Mouse (Mus musculus) intestine, embryonic 14.5 days (tissue): ENCODE measurements at regions not wholly inside any gene's neighbourhood (a gene's known extent, or its start where the extent isn't known, plus 50 kb on each side); places are given as distances from the start of the nearest gene placed in this dataset.

Experiments
- ATAC-seq: fragments of 200-750 bp; cut with Nextera tagmentation; replicated peaks from 2 replicates; pipeline ENCODE4 v1.8.0; 2017; ENCODE audit warnings: low read depth, moderate number of reproducible peaks, moderate TSS enrichment, moderate library complexity; ENCODE audit not compliant: low FRiP score, low TSS enrichment
- DNase-seq: peaks from one replicate; pipeline ENCODE4 v3.0.0-alpha.2; 2018; ENCODE audit warnings: low spot score
- H3K27ac ChIP-seq: fragments of 300-500 bp; sonication (generic); 2 replicates; pipeline ENCODE4 v1.5.1; 2014; ENCODE audit warnings: low read depth, mild to moderate bottlenecking, control low read depth
- H3K27me3 ChIP-seq: fragments of 300-500 bp; sonication (generic); replicated peaks from 2 replicates; pipeline ENCODE4 v1.6.1; 2014; ENCODE audit warnings: low read length, control low read depth; ENCODE audit not compliant: control insufficient read depth, insufficient read depth
- H3K36me3 ChIP-seq: fragments of 300-500 bp; sonication (generic); 2 replicates; pipeline ENCODE4 v1.6.1; 2014; ENCODE audit warnings: low read length, control low read depth; ENCODE audit not compliant: control insufficient read depth, insufficient read depth
- H3K4me1 ChIP-seq: fragments of 300-500 bp; sonication (generic); replicated peaks from 2 replicates; pipeline ENCODE4 v1.6.1; 2014; ENCODE audit warnings: low read length, control low read depth, mixed read lengths; ENCODE audit not compliant: control insufficient read depth, insufficient read depth
- H3K4me2 ChIP-seq: fragments of 300-500 bp; sonication (generic); 2 replicates; pipeline ENCODE4 v1.6.1; 2014; ENCODE audit warnings: low read length
- H3K4me3 ChIP-seq: fragments of 300-500 bp; sonication (generic); 2 replicates; pipeline ENCODE4 v1.5.1; 2014; ENCODE audit warnings: low read depth, low read length, control low read depth, mixed read lengths
- H3K9ac ChIP-seq: fragments of 300-500 bp; sonication (generic); 2 replicates; pipeline ENCODE4 v1.6.1; 2014; ENCODE audit warnings: mild to moderate bottlenecking, low read length
- H3K9me3 ChIP-seq: fragments of 300-500 bp; sonication (generic); 2 replicates; pipeline ENCODE4 v1.6.1; 2016; ENCODE audit warnings: low read length, control low read depth; ENCODE audit not compliant: control insufficient read depth
- WGBS: fragments of 180-500 bp; shearing (Covaris S2); extraction: QIAGEN DNeasy Blood & Tissue Kit; methylation state at CpG from one replicate; pipeline ENCODE4 v1.1.7; 2014; 5-methylcytosine and 5-hydroxymethylcytosine counted together

DNA sequence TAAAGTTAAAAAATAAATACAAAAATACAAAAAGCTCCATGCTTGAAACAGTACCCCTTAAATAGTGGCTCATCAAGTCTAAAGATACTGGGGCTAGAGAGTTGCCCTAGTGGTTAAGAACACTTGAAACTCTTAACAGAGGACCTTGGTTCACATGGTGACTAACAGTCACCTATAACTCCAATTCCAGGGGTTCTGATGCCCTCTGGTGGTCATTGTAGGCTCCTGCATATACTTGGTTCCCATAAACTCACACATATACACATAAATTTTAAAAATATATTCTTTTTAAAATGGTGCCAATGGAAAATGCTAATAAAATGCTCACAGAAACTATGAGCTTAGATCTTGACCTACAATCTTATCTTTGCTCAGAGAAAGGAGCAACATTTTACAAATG is 286.4 kb downstream of the Pdcd6ip start:
- Histone ChIP-seq H3K4me1 (no peaks in the 10 kb centered on the region), H3K4me3 (no peak overlapping the region), H3K27me3 (no peaks in the 10 kb centered on the region), H3K9me3 (0 out of 2 replicates have a peak, but pooled peaks cover 3% of the 10 kb centered on the region), H3K27ac (no peak overlapping the region), H3K9ac (no peak overlapping the region), H3K4me2 (no peak overlapping the region), H3K36me3 (no peaks in the 10 kb centered on the region)
- no peak for DNase-seq
- no peak for ATAC-seq

DNA sequence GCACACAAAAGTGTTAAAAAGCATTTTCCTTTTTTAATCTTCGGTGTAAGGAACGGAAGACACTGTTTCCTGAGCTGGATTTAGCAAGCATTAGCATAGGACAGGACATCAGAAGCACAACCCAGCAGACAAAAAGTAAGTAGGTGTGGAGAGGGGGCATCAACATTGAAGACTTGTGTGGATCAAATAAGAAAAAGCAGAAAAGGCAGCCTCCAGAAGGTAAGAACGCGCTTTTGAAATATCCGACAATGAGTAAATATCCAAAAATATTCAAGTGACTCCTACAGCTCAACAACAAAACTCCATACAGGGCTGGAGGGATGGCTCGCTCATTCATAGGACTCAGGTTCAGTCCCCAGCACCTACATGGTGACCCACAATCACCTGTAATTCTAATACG is 286.9 kb downstream of the Pdcd6ip start:
- no peaks in the 10 kb centered on the region for H3K4me1 ChIP-seq
- no peak overlapping the region for H3K4me3 ChIP-seq
- H3K4me2 ChIP-seq = no peak overlapping the region
- DNase-seq = no peak
- 94% methylated on average over 7 of the region's 7 CpGs for WGBS
- no peaks in the 10 kb centered on the region for H3K27me3 ChIP-seq
- no peak overlapping the region for H3K9ac ChIP-seq
- no peak for ATAC-seq
- H3K9me3 ChIP-seq = 0 out of 2 replicates have a peak, but pooled peaks cover 3% of the 10 kb centered on the region
- no peaks in the 10 kb centered on the region for H3K36me3 ChIP-seq
- H3K27ac ChIP-seq = no peak overlapping the region

DNA sequence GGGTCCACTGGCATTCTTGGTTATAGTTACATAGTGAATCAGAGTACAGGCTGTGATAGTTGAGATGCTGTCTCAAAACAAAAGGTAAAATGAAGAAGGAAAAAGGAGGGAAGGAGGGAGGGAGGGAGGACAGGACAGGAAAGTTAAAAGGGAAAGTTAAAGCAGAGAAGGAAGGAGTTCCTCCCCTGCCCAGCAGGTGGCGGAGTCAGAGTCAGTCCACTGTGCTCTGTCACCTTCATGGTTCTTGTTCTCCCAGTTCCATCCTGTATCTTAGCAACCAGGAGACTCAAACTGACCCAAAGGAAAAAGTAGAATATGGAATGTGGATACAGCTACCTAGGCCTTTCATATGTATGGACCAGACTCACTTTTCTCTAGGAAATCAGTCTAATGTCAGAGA is 288.3 kb downstream of the Pdcd6ip start:
- Histone ChIP-seq H3K36me3 (no peaks in the 10 kb centered on the region), H3K4me1 (no peaks in the 10 kb centered on the region), H3K9ac (no peak overlapping the region), H3K27me3 (no peaks in the 10 kb centered on the region), H3K9me3 (0 out of 2 replicates have a peak, but pooled peaks cover 3% of the 10 kb centered on the region), H3K27ac (no peak overlapping the region), H3K4me2 (no peak overlapping the region), H3K4me3 (no peak overlapping the region)
- no peak for DNase-seq
- 93% methylated on average over 1 of the region's 1 CpGs for WGBS
- no peak for ATAC-seq

DNA sequence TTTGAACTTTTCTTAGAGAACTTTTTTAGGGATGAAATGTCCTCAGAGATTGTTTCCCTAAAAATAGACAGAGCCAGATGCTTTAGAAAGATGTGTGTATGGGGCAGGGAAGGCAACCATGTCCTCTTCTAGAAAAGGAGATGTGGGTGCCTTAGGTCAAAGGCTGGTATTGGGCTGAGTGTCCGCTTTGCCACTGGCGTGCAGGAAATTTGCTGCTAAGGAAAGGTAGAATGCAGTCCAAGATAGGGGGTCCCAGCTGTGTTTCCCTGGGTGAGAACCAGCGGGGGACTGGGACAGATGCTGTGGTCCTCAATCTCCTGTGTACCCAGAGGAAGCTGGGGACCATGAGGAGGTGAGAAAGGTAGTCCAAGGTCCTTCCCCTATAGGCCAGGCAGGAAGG is 291.0 kb downstream of the Pdcd6ip start:
- DNase-seq (no peak), ATAC-seq (no peak)
- Histone ChIP-seq H3K27ac (no peak overlapping the region), H3K9ac (no peak overlapping the region), H3K4me3 (no peak overlapping the region), H3K36me3 (no peaks in the 10 kb centered on the region), H3K9me3 (0 out of 2 replicates have a peak, but pooled peaks cover 3% of the 10 kb centered on the region), H3K27me3 (no peaks in the 10 kb centered on the region), H3K4me1 (no peaks in the 10 kb centered on the region), H3K4me2 (no peak overlapping the region)
- 81% methylated on average over 3 of the region's 3 CpGs for WGBS

DNA sequence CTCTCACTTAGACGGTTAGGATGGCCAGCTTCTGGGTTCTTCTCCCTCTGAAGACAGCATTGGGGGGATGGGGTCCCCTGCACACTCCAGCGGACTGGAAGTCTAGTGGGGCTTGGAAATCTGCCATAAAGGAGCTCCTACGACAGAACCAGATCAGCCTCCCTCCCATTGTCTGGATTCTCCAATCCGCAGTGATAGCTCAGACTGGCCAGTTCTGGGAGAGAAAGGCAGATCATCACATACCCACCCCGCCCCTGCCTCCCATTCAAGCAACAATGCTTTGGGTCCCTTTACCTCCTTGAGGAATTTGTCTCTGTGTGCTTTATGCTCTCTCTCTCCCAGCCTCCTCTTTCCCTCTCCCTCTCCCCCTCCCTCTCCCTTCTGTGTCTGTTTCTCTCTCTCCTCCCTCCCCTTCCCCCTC is 292.5 kb downstream of the Pdcd6ip start:
- no peak for ATAC-seq

DNA sequence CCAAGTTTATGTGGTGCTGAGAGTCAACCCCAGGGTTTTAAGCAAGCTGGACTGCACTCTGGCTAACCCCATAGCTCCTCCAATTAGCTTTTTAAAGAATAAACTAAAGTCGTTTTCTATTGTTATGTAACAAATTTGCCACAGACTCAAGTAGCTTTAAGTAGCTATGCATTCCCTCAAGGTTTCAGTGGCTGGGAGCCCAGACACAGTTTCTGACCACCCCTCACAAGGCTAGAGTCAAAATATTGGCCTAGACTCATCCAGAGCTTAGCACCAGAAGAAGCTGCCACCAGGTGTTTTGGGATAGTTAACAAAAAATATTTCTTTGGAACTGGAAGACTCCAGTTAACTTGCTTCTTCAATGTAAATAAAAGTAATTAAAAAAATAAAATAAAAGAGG is 293.4 kb downstream of the Pdcd6ip start:
- Histone ChIP-seq H3K27me3 (no peaks in the 10 kb centered on the region), H3K9ac (no peak overlapping the region), H3K4me1 (no peaks in the 10 kb centered on the region), H3K27ac (no peak overlapping the region), H3K4me2 (no peak overlapping the region), H3K36me3 (no peaks in the 10 kb centered on the region), H3K4me3 (no peak overlapping the region), H3K9me3 (no peaks in the 10 kb centered on the region)
- ATAC-seq (no peak), DNase-seq (no peak)
- WGBS = 67% methylated on average over 1 of the region's 1 CpGs

More for the DNA sequence above, 292.5 kb downstream of the Pdcd6ip start:
- Histone ChIP-seq H3K4me3 (no peak overlapping the region), H3K9me3 (no peaks in the 10 kb centered on the region), H3K27ac (no peak overlapping the region), H3K4me2 (no peak overlapping the region), H3K9ac (no peak overlapping the region), H3K4me1 (no peaks in the 10 kb centered on the region), H3K27me3 (no peaks in the 10 kb centered on the region), H3K36me3 (no peaks in the 10 kb centered on the region)
- no peak for DNase-seq
- WGBS = 32% methylated on average over 5 of the region's 5 CpGs

DNA sequence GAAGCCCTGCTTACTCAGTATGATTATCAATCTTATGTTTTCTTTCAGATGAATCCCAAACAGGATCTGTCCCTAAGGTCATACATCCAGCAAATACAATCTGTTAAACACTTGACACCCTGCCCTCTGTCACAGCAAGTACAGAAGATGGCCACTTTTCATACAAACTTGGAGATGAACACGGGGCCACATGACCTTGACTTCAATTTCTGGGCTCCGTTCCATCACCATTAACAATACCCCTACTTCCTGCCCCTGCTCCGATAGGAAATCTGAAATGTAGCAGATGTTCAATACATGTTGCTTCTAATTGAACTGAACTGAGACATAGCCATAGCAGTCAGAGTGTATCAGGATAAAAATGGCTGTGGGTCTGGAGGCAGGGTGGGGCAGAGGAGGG is 294.2 kb downstream of the Pdcd6ip start:
- H3K27me3 ChIP-seq = no peaks in the 10 kb centered on the region
- H3K4me1 ChIP-seq = no peaks in the 10 kb centered on the region
- WGBS = 45% methylated on average over 3 of the region's 3 CpGs
- no peak overlapping the region for H3K4me3 ChIP-seq
- no peak overlapping the region for H3K27ac ChIP-seq
- no peaks in the 10 kb centered on the region for H3K9me3 ChIP-seq
- H3K4me2 ChIP-seq = no peak overlapping the region
- H3K9ac ChIP-seq = no peak overlapping the region
- H3K36me3 ChIP-seq = no peaks in the 10 kb centered on the region
- no peak for ATAC-seq
- no peak for DNase-seq

DNA sequence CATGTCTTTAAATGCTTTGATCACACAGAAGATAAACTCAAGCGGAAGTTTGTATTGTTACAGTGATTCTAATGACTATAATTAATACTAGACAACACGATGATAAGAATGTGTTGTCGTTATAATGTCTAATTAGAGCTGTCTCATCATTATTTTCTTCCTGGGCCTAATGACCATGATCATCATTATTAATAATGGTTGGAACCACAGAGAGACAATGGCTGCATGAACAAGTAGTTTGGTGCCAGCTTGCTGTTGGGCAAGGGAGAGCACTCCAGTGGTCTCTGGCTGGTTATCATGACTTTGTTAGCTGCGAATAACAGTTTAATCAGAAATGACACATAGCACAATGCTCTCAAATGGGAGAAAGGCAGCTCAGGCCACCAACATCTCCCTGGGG is 296.4 kb downstream of the Pdcd6ip start:
- no peaks in the 10 kb centered on the region for H3K36me3 ChIP-seq
- H3K27me3 ChIP-seq = no peaks in the 10 kb centered on the region
- no peaks in the 10 kb centered on the region for H3K9me3 ChIP-seq
- H3K27ac ChIP-seq = no peak overlapping the region
- no peaks in the 10 kb centered on the region for H3K4me1 ChIP-seq
- ATAC-seq (no peak), DNase-seq (no peak)
- H3K4me2 ChIP-seq = no peak overlapping the region
- no peak overlapping the region for H3K4me3 ChIP-seq
- no peak overlapping the region for H3K9ac ChIP-seq
- WGBS = 83% methylated on average over 4 of the region's 4 CpGs

DNA sequence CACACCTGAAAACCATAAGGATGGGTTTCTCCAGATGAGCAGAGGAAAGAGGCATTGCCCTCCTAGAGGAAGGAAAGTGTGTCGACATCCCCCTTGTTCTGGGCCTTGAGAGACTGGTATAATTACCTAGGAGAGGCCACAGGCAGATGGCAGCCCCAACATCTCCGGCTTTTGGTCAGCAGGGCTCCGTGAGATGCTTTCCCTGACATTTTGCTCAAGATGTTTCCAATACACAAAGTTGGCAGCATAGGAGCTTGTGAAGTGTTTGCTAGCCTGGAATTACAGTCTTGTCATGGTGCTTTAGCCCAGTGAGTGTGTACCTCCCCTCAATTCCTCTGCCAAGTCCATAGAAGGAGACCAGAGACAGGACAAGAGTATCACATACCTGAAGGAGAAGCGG is 299.5 kb downstream of the Pdcd6ip start:
- Histone ChIP-seq H3K4me1 (no peaks in the 10 kb centered on the region), H3K36me3 (no peaks in the 10 kb centered on the region), H3K4me2 (no peak overlapping the region), H3K27ac (no peak overlapping the region), H3K9me3 (no peaks in the 10 kb centered on the region), H3K9ac (no peak overlapping the region), H3K27me3 (no peaks in the 10 kb centered on the region), H3K4me3 (no peak overlapping the region)
- ATAC-seq (no peak), DNase-seq (no peak)
- WGBS = 89% methylated on average over 4 of the region's 4 CpGs
